Mouse (Mus musculus) layer of hippocampus, postnatal 25 days (tissue): ENCODE results near the gene Klf13. TPM values are rescaled to one million over a fixed set of nuclear protein-coding genes. Genes with fewer than 3 reads are reported as not detected.

Experiments used
- DNase-seq, 2 experiments: peaks; one replicate each; pipeline ENCODE4 v3.0.0; 2022; ENCODE audit warnings: mixed read lengths in 2 of 2, low spot score in 1 of 2; ENCODE audit errors: extremely low spot score in 1 of 2
- total RNA-seq, 2 experiments: library from RNA; stranded (reverse); gene quantifications; 2 replicates each; pipeline ENCODE4 v1.2.3; 2021

Klf13 gene
- total RNA-seq, 2 experiments from 2014 or later = 204 to 216 TPM

- no peak for DNase-seq
Observed at GRCm38 (mm10) chr7:63927121-63927520, 11.6 kb downstream of the Klf13 start.

- DNase-seq = no peak
Observed at GRCm38 (mm10) chr7:63926492-63926891, 12.2 kb downstream of the Klf13 start.

GRCm38 (mm10) chr7:63925413-63926360 is 13.0 kb downstream of the Klf13 start:
- peak in 1 of 2 experiments; percentile 36 for DNase-seq

GRCm38 (mm10) chr7:63924747-63925412 is 13.8 kb downstream of the Klf13 start:
- peak in 1 of 2 experiments; percentile 75 for DNase-seq

GRCm38 (mm10) chr7:63924151-63924550 is 14.6 kb downstream of the Klf13 start:
- no peak for DNase-seq

DNA sequence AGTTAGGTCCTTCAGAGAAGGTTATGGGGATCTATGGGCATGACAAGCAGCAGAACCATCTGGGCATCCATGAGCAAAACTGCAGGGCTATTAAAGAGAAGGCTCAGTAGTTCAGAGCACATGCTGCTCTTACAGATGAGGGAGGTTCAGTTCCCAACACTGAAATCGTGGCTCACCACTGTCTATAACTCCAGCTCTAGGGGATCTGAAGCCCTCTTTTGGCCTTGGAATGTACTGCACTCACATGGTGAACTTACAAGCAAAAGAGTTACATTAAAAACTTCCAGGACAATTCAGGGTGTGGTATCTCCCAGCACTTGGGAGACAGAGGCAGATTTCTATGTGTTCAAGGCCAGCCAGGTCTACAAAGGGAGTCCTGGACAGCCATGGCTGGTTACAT is 15.7 kb downstream of the Klf13 start:
- no peak for DNase-seq

DNA sequence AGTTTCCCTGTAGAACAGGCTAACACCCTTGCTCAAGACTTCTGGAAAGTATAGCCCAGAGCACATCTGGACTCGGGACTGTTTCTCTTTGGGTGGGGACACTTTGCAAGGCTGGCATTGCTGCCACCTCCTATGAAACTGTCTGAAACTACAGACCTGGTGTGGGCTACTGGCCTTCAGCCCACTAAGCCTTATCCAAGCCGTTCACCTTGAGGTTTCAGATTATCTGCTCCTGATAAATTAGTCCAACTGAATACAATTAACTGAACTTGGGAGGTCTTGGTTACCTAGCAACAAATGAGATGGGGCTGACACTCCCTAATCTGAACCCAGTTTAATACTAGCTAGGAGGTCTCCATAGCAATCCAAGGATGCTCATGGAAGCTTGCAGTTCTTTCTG is 16.1 kb downstream of the Klf13 start:
- DNase-seq = no peak

DNA sequence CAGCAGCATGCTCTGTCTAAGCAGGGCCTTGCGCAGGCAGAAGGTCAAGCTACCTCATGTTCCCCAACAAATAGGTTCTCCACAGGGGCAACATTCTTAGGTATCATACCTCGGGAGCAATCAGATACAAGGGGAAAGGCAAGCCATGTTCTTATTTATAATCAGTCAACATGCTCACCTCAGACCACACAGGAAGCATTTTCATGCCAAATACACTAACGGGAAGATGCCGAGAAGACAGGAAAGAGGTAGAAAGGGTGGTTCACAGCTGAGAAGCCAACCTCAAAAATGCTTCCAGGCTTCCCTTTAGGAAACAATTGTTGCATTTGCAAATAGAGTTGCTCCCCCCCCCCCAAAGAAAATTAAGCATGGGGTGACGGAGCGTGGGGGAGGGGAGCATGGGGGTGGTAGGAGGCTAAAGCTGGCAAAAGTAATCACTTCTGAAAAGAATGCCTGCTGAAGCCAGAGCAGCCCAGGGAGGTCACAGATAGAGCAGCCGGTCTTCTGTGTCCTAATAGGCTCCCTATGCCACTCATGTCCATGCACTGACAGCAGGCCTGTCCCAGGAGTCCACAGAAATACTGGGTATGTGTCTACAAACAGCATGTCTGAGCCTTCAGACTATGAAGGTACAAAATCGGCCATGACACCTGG is 16.7 kb downstream of the Klf13 start:
- no peak for DNase-seq

GRCm38 (mm10) chr7:63918771-63919768 is 19.6 kb downstream of the Klf13 start:
- DNase-seq = no peak

DNA sequence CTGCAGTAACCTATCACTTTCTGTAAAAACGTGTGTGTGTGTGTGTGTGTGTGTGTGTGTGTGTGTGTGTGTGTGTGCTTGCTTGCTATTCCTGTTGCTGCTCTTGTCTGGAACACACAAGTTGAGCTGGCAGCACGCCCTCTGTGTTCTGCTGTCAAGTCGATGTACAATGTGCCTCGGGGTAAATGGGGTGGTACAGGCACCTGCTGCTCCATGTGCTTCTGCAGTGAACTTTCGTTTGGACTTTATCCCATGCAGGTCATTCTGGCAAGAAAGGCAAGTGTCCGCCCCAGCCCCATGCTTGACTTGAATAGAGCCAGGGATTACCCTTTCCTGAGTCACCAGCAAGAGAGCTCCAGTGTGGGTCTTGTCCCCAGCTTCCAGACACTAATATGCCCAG is 21.0 kb downstream of the Klf13 start:
- DNase-seq = peak in 1 of 2 experiments; percentile 72

- DNase-seq = no peak
Observed at GRCm38 (mm10) chr7:63916268-63916907, 22.3 kb downstream of the Klf13 start, which contains the start of gene E030018B13Rik. TSS of gene E030018B13Rik (plus strand) at chr7:63916857.

- DNase-seq = no peak
Observed at GRCm38 (mm10) chr7:63914891-63915290, 23.8 kb downstream of the Klf13 start.

DNA sequence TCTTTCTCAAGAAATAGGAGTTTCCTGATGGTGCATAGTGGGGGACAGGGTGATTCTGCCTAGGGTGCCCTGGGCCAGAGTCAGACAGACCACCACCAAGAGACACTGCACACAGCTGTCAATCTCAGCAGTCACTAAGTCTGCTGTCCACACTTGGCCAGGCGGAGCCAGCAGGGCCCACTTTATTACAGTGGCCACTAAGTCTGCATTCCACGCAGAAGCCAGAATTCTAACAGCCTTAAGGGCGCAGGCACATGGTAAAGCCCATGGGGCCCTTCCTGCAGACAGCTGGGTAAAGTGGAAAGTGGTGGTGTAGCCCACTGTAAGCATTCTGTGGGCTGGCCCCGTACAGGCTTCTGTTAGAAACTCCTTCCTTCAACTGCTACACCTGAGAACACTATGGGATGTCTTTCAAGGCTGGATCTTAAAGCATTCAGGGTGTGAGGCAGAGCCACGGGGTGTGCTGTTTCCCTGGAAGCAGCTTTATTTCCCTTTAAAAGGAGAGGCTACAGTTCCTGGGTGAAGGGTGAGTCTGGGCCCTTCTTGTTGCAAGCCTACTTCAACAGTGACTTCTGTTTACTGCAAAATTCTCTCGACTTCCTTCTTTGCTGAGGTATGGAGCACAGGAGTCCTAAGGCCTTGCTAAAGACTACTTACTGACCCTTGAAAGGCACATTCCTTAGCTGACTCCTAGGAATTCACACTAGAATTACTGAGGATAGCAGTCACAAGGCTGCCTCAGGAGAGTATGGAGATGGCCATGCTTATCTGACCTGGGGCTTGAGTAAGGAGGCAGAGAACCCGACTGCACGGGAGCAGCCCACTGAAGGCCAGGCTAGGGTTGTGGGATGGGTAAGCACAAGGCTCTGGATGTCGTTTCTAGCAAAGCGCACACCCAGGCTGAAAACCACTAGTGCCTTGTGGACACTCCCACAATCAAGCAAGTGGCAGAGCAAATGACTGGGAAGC is 24.7 kb downstream of the Klf13 start:
- DNase-seq = no peak

DNA sequence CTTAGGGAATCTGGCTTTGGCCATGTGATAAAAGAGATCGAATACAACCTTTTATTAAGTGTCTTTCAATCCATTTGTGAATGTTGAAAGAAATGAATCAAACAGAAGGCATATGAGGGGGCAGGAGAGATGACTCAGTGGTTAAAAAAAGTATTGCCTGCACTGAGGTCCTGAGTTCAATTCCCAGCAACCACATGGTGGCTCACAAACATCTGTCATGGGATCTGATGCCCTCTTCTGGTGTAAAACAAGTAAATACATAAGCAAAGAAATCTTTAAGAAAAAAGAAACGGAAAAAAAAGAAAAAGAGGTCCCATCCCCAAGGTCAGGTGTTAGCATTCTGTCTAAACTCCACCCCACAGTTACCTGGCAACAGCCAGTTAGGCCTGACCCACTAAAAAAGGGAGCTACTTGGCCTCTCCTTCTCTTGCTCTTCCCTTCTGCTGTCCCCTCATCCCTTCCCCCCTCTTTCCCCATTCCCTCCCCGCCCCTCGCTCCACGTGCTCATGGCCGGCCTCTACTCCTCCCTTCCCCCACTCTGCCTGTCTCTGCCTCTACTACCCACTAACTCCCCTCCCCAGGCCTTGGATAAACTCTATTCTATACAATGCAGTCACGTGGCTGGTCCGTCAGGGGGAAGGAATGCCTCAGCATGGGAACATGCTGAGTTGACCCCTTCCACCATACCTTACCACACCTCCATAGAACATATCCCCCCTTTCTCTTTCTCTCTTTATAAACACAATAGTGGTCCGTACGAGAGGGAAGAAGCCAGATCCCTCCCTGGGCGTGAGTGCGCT is 25.6 kb downstream of the Klf13 start:
- DNase-seq = no peak

- no peak for DNase-seq
Observed at GRCm38 (mm10) chr7:63912234-63912810, 26.4 kb downstream of the Klf13 start.

GRCm38 (mm10) chr7:63911383-63912233 is 27.1 kb downstream of the Klf13 start:
- DNase-seq = no peak
